ENCODE assay signal across 11 mouse cellular contexts in the genomic region with DNA sequence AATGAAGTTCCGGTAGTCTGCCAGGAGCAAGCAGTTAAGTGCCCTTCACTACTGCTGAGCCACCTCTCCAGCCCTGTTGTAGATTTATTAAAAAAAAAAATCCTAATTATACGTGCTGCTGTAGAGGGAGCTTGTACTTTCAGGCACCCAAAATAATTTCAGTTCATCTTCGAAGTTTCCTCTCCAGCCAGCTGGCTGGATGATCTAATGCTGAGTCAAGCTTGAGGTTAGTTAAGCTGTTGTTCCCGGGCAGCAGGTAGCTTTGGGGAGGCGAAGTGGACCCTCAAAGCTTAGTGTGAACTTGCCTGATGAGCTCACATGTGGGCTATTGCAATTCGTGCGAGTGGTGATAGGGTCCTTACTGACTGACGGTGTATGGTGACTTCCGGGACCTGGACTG.
DNase-seq lines count a peak whose midpoint lies in the region; ATAC-seq and TF ChIP-seq lines count a peak whose summit lies in the region.
"Had no signal": no experiment of that assay in that cellular context is flagged by ENCODE, and none has a peak within 500 bp of the region (broad histone marks: within the 10 kb centered on the region; RNA-seq: fewer than 3 reads in every experiment).

No protein-coding gene starts in this region.

- 71% methylated on average over 9 of the region's 9 CpGs for WGBS in heart, embryonic 16.5 days
- WGBS in midbrain, embryonic 13.5 days, result 89% methylated on average over 9 of the region's 9 CpGs
- WGBS in midbrain, embryonic 16.5 days, result 85% methylated on average over 9 of the region's 9 CpGs

- H3K4me2 ChIP-seq in heart, embryonic 16.5 days (ENCODE audit: low read depth, low read length), result no peak overlapping the region
- peak overlapping the region; percentile 77 for H3K4me2 ChIP-seq in midbrain, embryonic 13.5 days (replicated peaks)
- H3K4me2 ChIP-seq in midbrain, embryonic 16.5 days (ENCODE audit: low read length), result no peak overlapping the region; the same call in 1 of the 2 replicates
- H3K4me2 ChIP-seq in myocyte (ENCODE audit: low read depth), result peak overlapping the region; percentile 57
- H3K4me2 ChIP-seq: heart, embryonic 12.5 days had no signal

- H3K36me3 ChIP-seq in heart, embryonic 16.5 days (ENCODE audit: control insufficient read depth, insufficient read depth), result 0 out of 2 replicates have a peak, but pooled peaks cover 2% of the 10 kb centered on the region
- H3K36me3 ChIP-seq in midbrain, embryonic 13.5 days, result 0 out of 2 replicates have a peak, but pooled peaks cover 3% of the 10 kb centered on the region
- H3K36me3 ChIP-seq in midbrain, embryonic 16.5 days (ENCODE audit: control insufficient read depth, insufficient read depth, low read length), result no peaks in the 10 kb centered on the region
- H3K36me3 ChIP-seq in myocyte (ENCODE audit: control insufficient read depth, insufficient read depth), result no peaks in the 10 kb centered on the region
- H3K36me3 ChIP-seq: heart, embryonic 12.5 days had no signal

- H3K4me1 ChIP-seq in heart, embryonic 16.5 days (ENCODE audit: control insufficient read depth, insufficient read depth, low read length), result peaks cover 35% of the 10 kb centered on the region
- peaks cover 59% of the 10 kb centered on the region for H3K4me1 ChIP-seq in midbrain, embryonic 13.5 days (replicated peaks)
- peaks cover 33% of the 10 kb centered on the region for H3K4me1 ChIP-seq in midbrain, embryonic 16.5 days (ENCODE audit: control insufficient read depth, insufficient read depth, low read length)

- no peaks in the 10 kb centered on the region; the same call in 1 of the 2 replicates for H3K9me3 ChIP-seq in heart, embryonic 16.5 days (replicated peaks; ENCODE audit: control insufficient read depth, low read length)
- H3K9me3 ChIP-seq in midbrain, embryonic 13.5 days, result no peaks in the 10 kb centered on the region
- H3K9me3 ChIP-seq in midbrain, embryonic 16.5 days (replicated peaks; ENCODE audit: control insufficient read depth, low read length, poor library complexity, severe bottlenecking), result no peaks in the 10 kb centered on the region
- H3K9me3 ChIP-seq: heart, embryonic 12.5 days had no signal

- no peak overlapping the region for H3ac ChIP-seq in myocyte (ENCODE audit: control insufficient read depth, insufficient read length)

- H3K27ac ChIP-seq in heart, embryonic 16.5 days (ENCODE audit: low read length), result peak overlapping the region; percentile 15; the same call in 1 of the 2 replicates
- H3K27ac ChIP-seq in midbrain, embryonic 13.5 days, result no peak overlapping the region
- H3K27ac ChIP-seq in midbrain, embryonic 16.5 days (ENCODE audit: low read length), result no peak overlapping the region

- ATAC-seq in heart, embryonic 16.5 days (replicated peaks; ENCODE audit: extremely low read depth, insufficient read depth, low FRiP score), result no peak
- ATAC-seq in midbrain, embryonic 13.5 days, result no peak
- ATAC-seq in midbrain, embryonic 16.5 days, result no peak

- DNase-seq in heart, adult 9 months (ENCODE audit: low spot score in 2 of 2), result no peak
- peak; percentile 34 for DNase-seq in NIH3T3 (ENCODE audit: low read depth)
- DNase-seq in cerebellum, adult 9-10 months, result no peak
- no peak for DNase-seq in layer of hippocampus, adult 9-11 months
- DNase-seq: liver; thymus, postnatal 36 days had no signal

- no peaks in the 10 kb centered on the region for H3K27me3 ChIP-seq in heart, embryonic 16.5 days (ENCODE audit: control insufficient read depth, insufficient read depth, low read length)
- no peaks in the 10 kb centered on the region for H3K27me3 ChIP-seq in midbrain, embryonic 13.5 days
- H3K27me3 ChIP-seq in midbrain, embryonic 16.5 days (ENCODE audit: control insufficient read depth, insufficient read depth, low read depth, low read length), result no peaks in the 10 kb centered on the region
- no peaks in the 10 kb centered on the region for H3K27me3 ChIP-seq in myocyte (ENCODE audit: control insufficient read depth, insufficient read depth, insufficient read length)
- H3K27me3 ChIP-seq: heart, embryonic 12.5 days had no signal

- H3K9ac ChIP-seq in heart, embryonic 16.5 days (ENCODE audit: low read length), result no peak overlapping the region
- H3K9ac ChIP-seq in midbrain, embryonic 13.5 days (replicated peaks), result no peak overlapping the region
- no peak overlapping the region for H3K9ac ChIP-seq in midbrain, embryonic 16.5 days (ENCODE audit: low read depth, low read length)
- H3K9ac ChIP-seq: heart, embryonic 12.5 days had no signal

- no peak overlapping the region for H3K4me3 ChIP-seq in heart, embryonic 16.5 days (ENCODE audit: low read length)
- H3K4me3 ChIP-seq in midbrain, embryonic 13.5 days (replicated peaks), result no peak overlapping the region
- no peak overlapping the region for H3K4me3 ChIP-seq in midbrain, embryonic 16.5 days (ENCODE audit: low read depth, low read length)
- H3K4me3 ChIP-seq in myocyte, result no peak overlapping the region
- H3K4me3 ChIP-seq: heart, embryonic 12.5 days had no signal

- no peak for TF ChIP-seq POLR2A in myocyte (IDR thresholded peaks at IDR 0.05; ENCODE audit: insufficient read length, low read depth)

- H3K79me2 ChIP-seq in myocyte (ENCODE audit: control insufficient read depth, insufficient read depth), result peaks cover 29% of the 10 kb centered on the region

TF ChIP-seq in myocyte, 11 proteins besides CTCF, POLR2A, EP300 and RAD21:
- TF ChIP-seq MYOG (IDR thresholded peaks at IDR 0.05; ENCODE audit: control insufficient read depth in 1 of 3, insufficient read depth in 1 of 3, insufficient read length in 2 of 3, low read depth in 2 of 3), result peak in 1 of 3 experiments; percentile 14
- no peak for TF ChIP-seq USF1 (IDR thresholded peaks at IDR 0.05; ENCODE audit: low read depth)
- peak in 2 of 3 experiments; percentile 13 to 38 for TF ChIP-seq MYOD1 (IDR thresholded peaks at IDR 0.05; ENCODE audit: control insufficient read depth in 1 of 3, insufficient read length in 2 of 3, low read depth in 2 of 3)
- no peak for TF ChIP-seq SRF (IDR thresholded peaks at IDR 0.05; ENCODE audit: control insufficient read depth, insufficient read length, low read depth)
- no peak for TF ChIP-seq E2F4 (IDR thresholded peaks at IDR 0.05; ENCODE audit: insufficient read depth)
- no peak for TF ChIP-seq REST (IDR thresholded peaks at IDR 0.05; ENCODE audit: insufficient read depth, insufficient read length)

Comparison
In these comparisons a context has a peak if more than half of its experiments do, and no peak if none do; other contexts are left out.
1. H3K4me2 ChIP-seq: peak in midbrain, embryonic 13.5 days (single experiment) and myocyte (single experiment); none in heart, embryonic 16.5 days (single experiment) and midbrain, embryonic 16.5 days (single experiment).